Mouse (Mus musculus) B cell, adult 62 days (primary cell): Measurements from ENCODE around the gene Hoxa3. TPM values are rescaled to one million over a fixed set of nuclear protein-coding genes. Genes with fewer than 3 reads are reported as not detected.

Source experiments
- total RNA-seq: library from RNA; stranded (reverse); gene quantifications from 4 replicates; pipeline ENCODE4 v1.2.4, GENCODE M21; 2023

Hoxa3 gene
- total RNA-seq: 0.58 TPM in 1 of 4 replicates, not detected in the others

GRCm38 (mm10) chr6:52213119-52213986 lies at the start of gene Hoxa3, which contains the start of gene Gm28308:
Gene Hoxa3, minus strand, starts transcription at chr6:52213336.
Gene Gm28308, minus strand, starts transcription at chr6:52213339.

GRCm38 (mm10) chr6:52260654-52261575 lies 47.8 kb upstream of the Hoxa3 start, which contains the start of gene Hoxa13:
Gene Hoxa13, minus strand, starts transcription at chr6:52260880.

DNA sequence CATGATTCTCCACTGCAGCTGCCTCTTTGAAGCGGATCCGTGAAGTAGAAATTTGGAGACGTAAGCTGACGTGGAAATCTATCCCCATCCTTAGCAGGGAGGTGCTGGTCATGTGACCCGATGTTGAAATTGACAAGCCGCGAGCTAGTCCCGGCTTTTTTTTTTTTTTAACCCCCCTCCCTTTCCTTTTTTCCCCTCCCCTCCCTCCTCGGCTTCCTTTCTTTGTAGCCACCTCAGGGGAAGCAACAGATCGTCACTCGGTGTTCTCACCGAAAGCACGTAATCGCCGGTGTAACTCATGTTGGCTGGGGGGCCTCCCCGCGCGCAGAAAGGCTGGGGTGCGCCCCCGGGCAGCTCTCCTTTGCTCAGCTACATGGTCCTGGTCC lies 32.6 kb upstream of the Hoxa3 start, which contains the start of gene Hoxa11:
Hoxa11 (minus strand) TSS at position 54 of the 386 bp plus-strand sequence.

GRCm38 (mm10) chr6:52240389-52241000 lies 27.4 kb upstream of the Hoxa3 start, which contains the start of gene Hoxa10:
Gene Hoxa10, minus strand, starts transcription at chr6:52240854.

GRCm38 (mm10) chr6:52230516-52231165 lies 17.5 kb upstream of the Hoxa3 start, which contains the start of gene Hoxa9:
Gene Hoxa9, minus strand, starts transcription at chr6:52231089.

GRCm38 (mm10) chr6:52221337-52221992 lies 8.3 kb upstream of the Hoxa3 start, which contains the start of gene Hoxa7:
Gene Hoxa7, minus strand, starts transcription at chr6:52221854.

GRCm38 (mm10) chr6:52208072-52208867 lies 4.9 kb downstream of the Hoxa3 start, which contains the start of gene Hoxa6:
Gene Hoxa6, minus strand, starts transcription at chr6:52208722.

DNA sequence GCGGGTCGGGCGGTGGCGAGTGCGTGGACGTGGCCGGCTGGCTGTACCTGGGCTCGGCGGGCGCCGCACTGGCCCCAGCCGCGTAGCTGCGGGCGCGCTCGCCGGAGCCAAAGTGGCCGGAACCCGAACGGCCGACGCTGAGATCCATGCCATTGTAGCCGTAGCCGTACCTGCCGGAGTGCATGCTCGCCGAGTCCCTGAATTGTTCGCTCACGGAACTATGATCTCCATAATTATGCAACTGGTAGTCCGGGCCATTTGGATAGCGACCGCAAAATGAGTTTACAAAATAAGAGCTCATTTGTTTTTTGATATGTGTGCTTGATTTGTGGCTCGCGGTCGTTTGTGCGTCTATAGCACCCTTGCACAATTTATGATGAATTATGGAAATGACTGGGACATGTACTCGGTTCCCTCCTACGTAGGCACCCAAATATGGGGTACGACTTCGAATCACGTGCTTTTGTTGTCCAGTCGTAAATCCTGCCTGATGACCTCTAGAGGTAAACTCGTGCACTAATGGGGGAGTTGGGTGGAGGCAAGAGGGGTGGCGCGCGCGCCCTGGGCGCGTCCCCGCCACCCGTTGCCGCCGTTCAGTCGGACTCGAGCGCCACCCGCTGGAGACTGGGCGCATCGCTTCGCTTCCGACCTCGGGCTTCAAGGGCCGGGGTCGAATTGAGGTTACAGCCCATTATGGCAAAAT lies 8.9 kb downstream of the Hoxa3 start, which contains the start of gene Hoxa5:
Hoxa5 (minus strand) TSS at position 538 of the 703 bp plus-strand sequence.

GRCm38 (mm10) chr6:52190906-52191810 lies 22.0 kb downstream of the Hoxa3 start, which contains the start of gene Hoxa4:
Gene Hoxa4, minus strand, starts transcription at chr6:52191753.

DNA sequence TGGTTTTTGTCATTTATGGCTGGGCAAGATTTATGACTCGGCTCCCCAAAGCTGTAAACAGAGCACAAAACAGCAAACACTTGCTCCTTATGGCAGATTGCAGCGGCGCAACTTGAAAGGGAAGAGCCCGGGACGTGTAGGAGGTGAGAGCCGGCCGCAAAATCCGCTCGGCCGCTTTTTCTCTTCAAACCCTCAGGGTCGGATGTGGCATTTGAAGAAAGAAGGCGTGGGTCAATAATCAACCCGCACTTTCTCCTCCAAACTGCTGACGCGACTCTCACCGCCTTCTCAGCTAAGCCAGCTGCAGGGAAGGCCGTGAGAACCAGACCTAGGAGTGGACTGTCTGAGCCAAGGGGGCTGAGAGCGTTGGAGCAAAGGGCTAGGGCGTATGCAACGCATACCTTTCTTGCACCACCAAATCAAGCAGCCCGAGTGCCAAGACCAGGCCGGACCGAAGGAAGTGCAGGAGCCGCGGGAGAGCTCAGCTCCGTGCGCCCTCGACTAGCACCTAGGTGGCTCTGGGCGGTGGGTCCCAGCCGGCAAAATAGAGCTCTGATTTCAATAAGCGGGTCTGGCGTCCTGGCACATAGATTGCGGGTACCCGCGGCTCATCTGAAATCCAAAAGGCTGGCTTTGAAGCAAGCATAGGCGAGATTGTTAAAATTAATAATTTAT lies 35.9 kb downstream of the Hoxa3 start, which contains the start of gene 5730596B20Rik:
5730596B20Rik (plus strand) TSS at position 438 of the 675 bp plus-strand sequence.

GRCm38 (mm10) chr6:52164626-52165440 lies 48.3 kb downstream of the Hoxa3 start, which contains the start of gene Hoxa2:
Gene Hoxa2, minus strand, starts transcription at chr6:52164831.

DNA sequence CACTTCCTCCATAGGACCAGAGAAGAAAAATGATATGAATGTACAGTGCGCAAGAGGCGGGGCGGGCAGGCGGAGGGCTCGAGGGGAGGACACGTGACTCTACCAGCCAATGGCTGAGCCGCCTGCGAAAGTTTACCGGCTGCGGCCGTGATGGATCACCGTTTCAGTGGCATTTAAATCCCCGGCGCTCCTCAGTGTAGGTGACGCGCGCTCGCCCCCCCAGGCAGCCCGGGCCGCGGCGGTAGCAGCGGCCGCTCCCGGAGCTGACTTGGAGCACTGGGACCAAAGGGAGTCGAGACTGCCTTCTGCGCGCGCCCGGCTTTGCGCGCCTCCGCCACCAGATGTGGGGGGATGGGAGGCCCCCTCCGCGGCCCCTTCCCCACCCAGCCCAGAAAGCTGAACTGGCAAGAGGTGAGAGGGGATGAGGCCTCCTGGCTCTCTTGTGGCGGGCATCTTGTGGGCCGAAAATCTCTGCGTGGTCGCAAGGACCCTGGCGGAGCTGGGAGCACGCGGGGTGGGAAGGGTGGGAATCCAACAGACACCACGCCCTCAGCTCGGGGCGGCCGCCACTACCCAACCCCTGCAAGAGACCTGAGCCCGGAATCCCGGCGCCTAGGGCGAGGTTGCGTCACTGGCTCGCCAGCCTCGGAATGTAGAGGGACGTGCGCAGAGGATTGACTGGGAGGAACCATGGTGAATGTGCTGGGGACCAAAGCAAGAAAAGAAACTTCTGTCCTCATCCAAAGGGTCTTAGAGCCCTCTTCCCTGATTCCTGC lies 54.7 kb downstream of the Hoxa3 start, which contains the start of gene Hoxa1:
Hoxa1 (minus strand) TSS at position 42 of the 776 bp plus-strand sequence.

